Mouse (Mus musculus) midbrain, embryonic 16.5 days (tissue): ENCODE measurements around the gene Ttc3. TPM values are rescaled to one million over a fixed set of nuclear protein-coding genes. Genes with fewer than 3 reads are reported as not detected.

Experiments used
- ATAC-seq: fragments of 200-750 bp; cut with Nextera tagmentation; 2 replicates; pipeline ENCODE4 v1.8.0; 2017; ENCODE audit warnings: moderate TSS enrichment
- H3K27ac ChIP-seq: fragments of 300-500 bp; sonication (generic); 2 replicates; pipeline ENCODE4 v1.5.1; 2014; ENCODE audit warnings: mild to moderate bottlenecking, low read length, mixed read lengths
- H3K27me3 ChIP-seq: fragments of 300-500 bp; sonication (generic); 2 replicates; pipeline ENCODE4 v1.6.1; 2014; ENCODE audit warnings: low read depth, low read length, mixed read lengths; ENCODE audit not compliant: control insufficient read depth, insufficient read depth
- H3K36me3 ChIP-seq: fragments of 300-500 bp; sonication (generic); 2 replicates; pipeline ENCODE4 v1.6.1; 2014; ENCODE audit warnings: mild to moderate bottlenecking, low read length, moderate library complexity, mixed read lengths; ENCODE audit not compliant: control insufficient read depth, insufficient read depth
- H3K4me1 ChIP-seq: fragments of 300-500 bp; sonication (generic); 2 replicates; pipeline ENCODE4 v1.6.1; 2014; ENCODE audit warnings: mild to moderate bottlenecking, low read length, mixed read lengths; ENCODE audit not compliant: control insufficient read depth, insufficient read depth
- H3K4me2 ChIP-seq: fragments of 300-500 bp; sonication (generic); 2 replicates; pipeline ENCODE4 v1.6.1; 2014; ENCODE audit warnings: mild to moderate bottlenecking, low read length, mixed read lengths
- H3K4me3 ChIP-seq: fragments of 300-500 bp; sonication (generic); 2 replicates; pipeline ENCODE4 v1.5.1; 2014; ENCODE audit warnings: low read depth, mild to moderate bottlenecking, low read length, moderate library complexity, mixed read lengths
- H3K9ac ChIP-seq: fragments of 300-500 bp; sonication (generic); 2 replicates; pipeline ENCODE4 v1.6.1; 2014; ENCODE audit warnings: low read depth, low read length, mixed read lengths
- H3K9me3 ChIP-seq: fragments of 300-500 bp; sonication (generic); replicated peaks from 2 replicates; pipeline ENCODE4 v1.6.1; 2014; ENCODE audit warnings: mild to moderate bottlenecking, low read length, mixed read lengths; ENCODE audit not compliant: control insufficient read depth, poor library complexity, severe bottlenecking
- WGBS: fragments of 180-500 bp; shearing (Covaris S2); extraction: QIAGEN DNeasy Blood & Tissue Kit; methylation state at CpG from one replicate; pipeline ENCODE4 v1.1.7; 2014; 5-methylcytosine and 5-hydroxymethylcytosine counted together
- polyA plus RNA-seq: library from polyadenylated mRNA; unstranded; fragments of >200 nt; fragmentation: Nextera tagmentation; extraction: Ambion mirVana; gene quantifications from 2 replicates; pipeline ENCODE4 v1.2.1, GENCODE M21; 2015

Gene Ttc3
- polyA plus RNA-seq, 1 experiment from 2014 or later = 1,007 TPM

GRCm38 (mm10) chr16:94356046-94356445 lies 14.4 kb upstream of the Ttc3 start:
- H3K9ac ChIP-seq = no peak overlapping the region
- no peaks in the 10 kb centered on the region for H3K4me1 ChIP-seq
- H3K27me3 ChIP-seq = no peaks in the 10 kb centered on the region
- no peak overlapping the region for H3K4me3 ChIP-seq
- H3K4me2 ChIP-seq = no peak overlapping the region
- no peaks in the 10 kb centered on the region for H3K9me3 ChIP-seq
- 67% methylated on average over 7 of the region's 7 CpGs for WGBS
- no peak for ATAC-seq
- no peaks in the 10 kb centered on the region for H3K36me3 ChIP-seq
- no peak overlapping the region for H3K27ac ChIP-seq

GRCm38 (mm10) chr16:94356776-94357494 lies 13.5 kb upstream of the Ttc3 start:
- ATAC-seq = no peak
- Histone ChIP-seq H3K4me3 (no peak overlapping the region), H3K27ac (no peak overlapping the region), H3K36me3 (no peaks in the 10 kb centered on the region), H3K4me2 (no peak overlapping the region), H3K4me1 (peaks cover 2% of the 10 kb centered on the region; the same call in 1 of the 2 replicates), H3K9ac (no peak overlapping the region), H3K9me3 (no peaks in the 10 kb centered on the region), H3K27me3 (no peaks in the 10 kb centered on the region)
- 85% methylated on average over 11 of the region's 11 CpGs for WGBS

DNA sequence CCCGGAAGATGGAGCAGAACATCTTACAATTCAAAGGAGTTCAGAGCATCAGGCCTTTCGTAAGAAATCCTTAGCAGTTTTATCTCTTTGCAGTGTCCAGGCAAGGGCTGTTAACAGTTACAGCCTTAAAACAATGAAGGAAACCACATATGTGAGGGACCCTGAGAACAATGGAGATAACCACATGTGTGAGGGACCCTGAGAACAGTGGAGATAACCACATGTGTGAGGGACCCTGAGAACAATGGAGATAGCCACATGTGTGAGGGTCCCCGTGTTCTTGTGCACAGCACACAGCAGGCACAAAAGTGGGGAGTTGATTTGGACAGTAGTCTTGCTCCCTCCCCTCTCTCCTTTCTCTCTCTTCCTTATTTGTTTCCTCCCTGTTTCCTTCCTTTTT lies 12.3 kb upstream of the Ttc3 start:
- Histone ChIP-seq H3K4me1 (peaks cover 9% of the 10 kb centered on the region), H3K27me3 (no peaks in the 10 kb centered on the region), H3K36me3 (no peaks in the 10 kb centered on the region), H3K4me3 (no peak overlapping the region), H3K4me2 (no peak overlapping the region), H3K27ac (no peak overlapping the region), H3K9ac (no peak overlapping the region), H3K9me3 (no peaks in the 10 kb centered on the region)
- 79% methylated on average over 3 of the region's 3 CpGs for WGBS
- ATAC-seq = no peak

DNA sequence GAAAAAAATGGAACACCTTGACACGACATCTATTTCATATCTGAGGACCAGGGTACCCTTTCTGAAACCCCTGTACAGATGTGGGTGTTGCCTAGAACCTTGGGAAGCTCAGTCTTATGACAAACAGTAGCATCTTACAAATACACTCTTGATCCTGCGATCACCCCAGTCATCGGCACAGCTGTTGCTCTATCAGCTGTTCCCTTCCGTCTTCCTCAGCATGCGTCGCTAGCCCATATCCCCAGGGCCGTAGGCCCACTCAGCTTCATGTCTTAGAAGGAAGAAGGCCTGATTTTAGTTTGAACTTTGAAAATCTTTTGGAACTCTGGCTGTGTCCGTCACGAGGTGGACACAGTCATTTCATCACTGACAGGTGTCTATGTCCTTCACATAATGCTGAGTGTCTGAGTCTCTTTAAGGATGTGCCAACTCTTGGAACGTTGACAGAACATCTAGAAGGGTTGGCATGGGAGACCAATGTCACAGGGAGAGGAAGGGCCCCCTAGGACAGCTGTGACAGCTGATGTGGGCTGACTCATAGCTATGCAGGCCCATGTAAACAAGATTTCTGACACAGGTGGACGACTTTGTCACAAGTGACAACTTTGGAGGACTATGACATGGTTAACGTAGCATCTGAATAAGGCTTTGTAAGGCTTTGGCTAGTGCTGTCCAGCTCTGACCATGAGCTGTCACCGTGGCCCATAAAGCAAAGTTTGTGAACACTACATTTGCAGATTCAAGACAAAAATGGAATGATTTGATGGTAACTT lies 9.7 kb upstream of the Ttc3 start:
- 90% methylated on average over 13 of the region's 13 CpGs for WGBS
- ATAC-seq = no peak
- no peaks in the 10 kb centered on the region for H3K9me3 ChIP-seq
- H3K9ac ChIP-seq = no peak overlapping the region
- H3K4me1 ChIP-seq = peaks cover 9% of the 10 kb centered on the region
- H3K27ac ChIP-seq = no peak overlapping the region
- H3K4me3 ChIP-seq = no peak overlapping the region
- H3K27me3 ChIP-seq = no peaks in the 10 kb centered on the region
- no peak overlapping the region for H3K4me2 ChIP-seq
- H3K36me3 ChIP-seq = no peaks in the 10 kb centered on the region

GRCm38 (mm10) chr16:94362174-94362873 lies 8.1 kb upstream of the Ttc3 start:
- H3K4me2 ChIP-seq = no peak overlapping the region
- ATAC-seq = peak; percentile 87

DNA sequence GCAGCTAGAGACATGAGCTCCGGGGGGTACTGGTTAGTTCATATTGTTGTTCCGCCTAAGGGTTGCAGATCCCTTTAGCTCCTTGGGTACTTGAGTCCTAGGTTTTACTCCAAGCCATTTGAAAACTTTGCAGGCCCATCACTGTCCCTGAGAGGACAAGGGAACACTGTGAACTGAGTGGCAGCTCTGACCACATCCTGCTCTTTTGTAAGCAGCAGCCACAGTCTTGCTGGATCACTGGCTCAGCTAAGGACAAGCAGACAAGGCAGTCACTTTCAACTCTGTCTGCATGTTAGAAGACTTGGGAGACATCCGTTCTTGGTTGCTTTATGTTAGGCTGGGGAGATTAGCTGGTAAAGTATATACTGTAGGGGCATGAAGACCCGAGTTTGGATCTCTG lies 6.6 kb upstream of the Ttc3 start:
- H3K27me3 ChIP-seq = no peaks in the 10 kb centered on the region
- H3K4me3 ChIP-seq = no peak overlapping the region
- 93% methylated on average over 4 of the region's 4 CpGs for WGBS
- no peaks in the 10 kb centered on the region for H3K9me3 ChIP-seq
- peaks cover 12% of the 10 kb centered on the region for H3K4me1 ChIP-seq
- ATAC-seq = no peak
- H3K4me2 ChIP-seq = no peak overlapping the region
- H3K36me3 ChIP-seq = no peaks in the 10 kb centered on the region
- H3K9ac ChIP-seq = no peak overlapping the region
- H3K27ac ChIP-seq = no peak overlapping the region

More at GRCm38 (mm10) chr16:94362174-94362873, 8.1 kb upstream of the Ttc3 start:
- no peaks in the 10 kb centered on the region for H3K36me3 ChIP-seq
- H3K27me3 ChIP-seq = no peaks in the 10 kb centered on the region
- H3K27ac ChIP-seq = peak overlapping the region; percentile 19
- peaks cover 9% of the 10 kb centered on the region for H3K4me1 ChIP-seq
- H3K9ac ChIP-seq = no peak overlapping the region
- 41% methylated on average over 10 of the region's 10 CpGs for WGBS
- no peaks in the 10 kb centered on the region for H3K9me3 ChIP-seq
- no peak overlapping the region for H3K4me3 ChIP-seq

DNA sequence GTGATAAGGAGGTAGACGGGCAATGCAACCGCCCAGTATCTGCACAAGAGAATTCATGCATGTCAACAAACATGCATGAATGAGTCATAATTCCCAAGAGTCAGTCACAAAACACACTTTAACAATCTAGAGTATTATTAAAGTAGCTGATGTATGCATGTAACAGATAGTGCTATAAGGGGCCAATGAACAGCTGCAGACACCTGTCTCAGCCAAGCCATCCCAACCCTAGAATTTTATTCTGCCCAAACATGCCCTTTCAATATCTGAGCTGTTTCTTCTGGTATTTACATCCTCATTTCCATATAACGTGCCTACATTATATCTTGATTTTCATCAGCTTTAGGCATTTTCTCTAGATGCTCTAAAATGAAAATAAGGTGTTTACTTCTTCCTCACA lies 5.0 kb upstream of the Ttc3 start:
- no peaks in the 10 kb centered on the region for H3K27me3 ChIP-seq
- WGBS = 93% methylated on average over 3 of the region's 3 CpGs
- no peak overlapping the region for H3K4me2 ChIP-seq
- no peak overlapping the region for H3K27ac ChIP-seq
- no peaks in the 10 kb centered on the region for H3K36me3 ChIP-seq
- H3K4me1 ChIP-seq = peaks cover 19% of the 10 kb centered on the region
- no peak for ATAC-seq
- no peak overlapping the region for H3K9ac ChIP-seq
- H3K4me3 ChIP-seq = no peak overlapping the region
- H3K9me3 ChIP-seq = no peaks in the 10 kb centered on the region

DNA sequence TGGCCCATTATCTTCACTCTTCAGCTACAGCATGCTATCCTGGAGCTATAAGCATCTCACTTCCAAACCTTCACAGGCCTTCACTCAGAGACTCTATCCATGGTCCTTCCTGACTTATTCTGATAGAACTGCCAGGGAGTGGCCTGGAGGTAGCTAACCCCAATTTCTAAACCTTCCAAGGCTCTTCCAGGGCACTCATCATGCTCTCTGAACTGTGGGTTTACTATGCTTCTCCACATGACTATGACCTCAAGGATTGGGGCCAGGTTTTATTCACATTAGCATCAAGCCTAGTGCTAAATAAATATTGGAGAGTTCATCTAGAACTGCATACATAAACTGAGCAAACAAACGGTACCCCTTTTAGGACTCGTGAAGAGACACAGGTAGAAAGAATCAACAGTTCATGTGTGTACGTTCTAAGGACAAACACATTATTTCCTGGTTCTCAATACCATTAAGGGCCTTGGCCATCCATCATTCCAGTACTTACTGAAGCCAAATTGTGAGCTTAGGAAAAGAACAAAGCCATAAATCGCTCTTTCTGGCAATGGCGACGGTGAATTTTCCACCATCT lies 734 bp upstream of the Ttc3 start:
- Histone ChIP-seq H3K4me3 (peak overlapping the region; percentile 89), H3K9me3 (no peaks in the 10 kb centered on the region), H3K4me1 (peaks cover 30% of the 10 kb centered on the region), H3K9ac (peak overlapping the region; percentile 83), H3K27ac (peak overlapping the region; percentile 100), H3K27me3 (no peaks in the 10 kb centered on the region), H3K36me3 (no peaks in the 10 kb centered on the region), H3K4me2 (peak overlapping the region; percentile 83)
- peak; percentile 3; the same call in 1 of the 2 replicates for ATAC-seq
- 5% methylated on average over 6 of the region's 6 CpGs for WGBS
